Mouse (Mus musculus) hindbrain, embryonic 14.5 days (tissue): Measurements from ENCODE around the gene Xylb. TPM values are rescaled to one million over a fixed set of nuclear protein-coding genes. Genes with fewer than 3 reads are reported as not detected.

ENCODE experiments used
- ATAC-seq: fragments of 200-750 bp; cut with Nextera tagmentation; 2 replicates; pipeline ENCODE4 v1.8.0; 2017; ENCODE audit warnings: moderate number of reproducible peaks, mild to moderate bottlenecking, moderate TSS enrichment, moderate library complexity; ENCODE audit not compliant: low FRiP score
- DNase-seq: peaks from one replicate; pipeline ENCODE4 v3.0.0-alpha.2; 2015; ENCODE audit warnings: low spot score
- H3K27ac ChIP-seq: fragments of 300-500 bp; sonication (generic); 2 replicates; pipeline ENCODE4 v1.5.1; 2014; ENCODE audit warnings: mild to moderate bottlenecking, moderate library complexity
- H3K27me3 ChIP-seq: fragments of 300-500 bp; sonication (generic); 2 replicates; pipeline ENCODE4 v1.6.1; 2014; ENCODE audit warnings: mild to moderate bottlenecking, low read length, mixed read lengths; ENCODE audit not compliant: control insufficient read depth, insufficient read depth
- H3K36me3 ChIP-seq: fragments of 300-500 bp; sonication (generic); replicated peaks from 2 replicates; pipeline ENCODE4 v1.6.1; 2014; ENCODE audit not compliant: control insufficient read depth, insufficient read depth
- H3K4me1 ChIP-seq: fragments of 300-500 bp; sonication (generic); replicated peaks from 2 replicates; pipeline ENCODE4 v1.6.1; 2014; ENCODE audit warnings: antibody characterized with exemption, low read length, mixed read lengths; ENCODE audit not compliant: control insufficient read depth, insufficient read depth
- H3K4me2 ChIP-seq: fragments of 300-500 bp; sonication (generic); replicated peaks from 2 replicates; pipeline ENCODE4 v1.6.1; 2014; ENCODE audit warnings: mild to moderate bottlenecking, moderate library complexity
- H3K4me3 ChIP-seq: fragments of 300-500 bp; sonication (generic); replicated peaks from 2 replicates; pipeline ENCODE4 v1.5.1; 2014; ENCODE audit warnings: mild to moderate bottlenecking, low read length
- H3K9ac ChIP-seq: fragments of 300-500 bp; sonication (generic); 2 replicates; pipeline ENCODE4 v1.6.1; 2014
- H3K9me3 ChIP-seq: fragments of 300-500 bp; sonication (generic); 2 replicates; pipeline ENCODE4 v1.6.1; 2016; ENCODE audit warnings: low read length; ENCODE audit not compliant: control insufficient read depth
- WGBS: fragments of 180-500 bp; shearing (Covaris S2); extraction: QIAGEN DNeasy Blood & Tissue Kit; methylation state at CpG from one replicate; pipeline ENCODE4 v1.1.7; 2014; 5-methylcytosine and 5-hydroxymethylcytosine counted together
- polyA plus RNA-seq: library from polyadenylated mRNA; unstranded; fragments of >200 nt; fragmentation: Nextera tagmentation; extraction: Ambion mirVana; gene quantifications from 2 replicates; pipeline ENCODE4 v1.2.1, GENCODE M21; 2014

Gene Xylb
- polyA plus RNA-seq, 1 experiment from 2014 or later: 4.8 TPM

GRCm38 (mm10) chr9:119323260-119323645 lies 33.9 kb upstream of the Xylb start:
- peak overlapping the region; percentile 80 for H3K4me3 ChIP-seq
- H3K36me3 ChIP-seq: no peaks in the 10 kb centered on the region
- peak overlapping the region; percentile 94 for H3K27ac ChIP-seq
- H3K9me3 ChIP-seq: no peaks in the 10 kb centered on the region
- no peaks in the 10 kb centered on the region for H3K27me3 ChIP-seq
- WGBS: 5% methylated on average over 9 of the region's 9 CpGs
- peak; percentile 60 for DNase-seq
- ATAC-seq: no peak
- H3K9ac ChIP-seq: peak overlapping the region; percentile 72
- peak overlapping the region; percentile 96 for H3K4me2 ChIP-seq
- peaks cover 30% of the 10 kb centered on the region for H3K4me1 ChIP-seq

- DNase-seq (no peak), ATAC-seq (no peak)
- no peak overlapping the region for H3K27ac ChIP-seq
- H3K9ac ChIP-seq: no peak overlapping the region
- H3K4me1 ChIP-seq: peaks cover 30% of the 10 kb centered on the region
- no peak overlapping the region for H3K4me3 ChIP-seq
- no peaks in the 10 kb centered on the region for H3K36me3 ChIP-seq
- H3K27me3 ChIP-seq: no peaks in the 10 kb centered on the region
- no peak overlapping the region for H3K4me2 ChIP-seq
- H3K9me3 ChIP-seq: no peaks in the 10 kb centered on the region
- WGBS: 89% methylated on average over 1 of the region's 1 CpGs
These were observed 33.1 kb upstream of the Xylb start for GRCm38 (mm10) chr9:119324130-119324529.

GRCm38 (mm10) chr9:119328488-119328887 lies 28.7 kb upstream of the Xylb start:
- H3K9ac ChIP-seq: no peak overlapping the region
- peaks cover 7% of the 10 kb centered on the region; the same call in 1 of the 2 replicates for H3K4me1 ChIP-seq
- no peak overlapping the region for H3K27ac ChIP-seq
- H3K36me3 ChIP-seq: no peaks in the 10 kb centered on the region
- DNase-seq (no peak), ATAC-seq (no peak)
- no peak overlapping the region for H3K4me3 ChIP-seq
- 86% methylated on average over 3 of the region's 3 CpGs for WGBS
- H3K27me3 ChIP-seq: no peaks in the 10 kb centered on the region
- no peak overlapping the region for H3K4me2 ChIP-seq
- H3K9me3 ChIP-seq: no peaks in the 10 kb centered on the region

GRCm38 (mm10) chr9:119330186-119330963 lies 26.8 kb upstream of the Xylb start:
- Histone ChIP-seq H3K27ac (no peak overlapping the region), H3K4me2 (no peak overlapping the region), H3K36me3 (no peaks in the 10 kb centered on the region), H3K4me3 (no peak overlapping the region), H3K9ac (no peak overlapping the region), H3K9me3 (no peaks in the 10 kb centered on the region), H3K4me1 (no peaks in the 10 kb centered on the region), H3K27me3 (no peaks in the 10 kb centered on the region)
- WGBS: 93% methylated on average over 15 of the region's 15 CpGs
- DNase-seq (no peak), ATAC-seq (no peak)

GRCm38 (mm10) chr9:119334324-119334723 lies 22.9 kb upstream of the Xylb start:
- DNase-seq (no peak), ATAC-seq (no peak)
- Histone ChIP-seq H3K36me3 (no peaks in the 10 kb centered on the region), H3K27me3 (peaks cover 5% of the 10 kb centered on the region), H3K9ac (no peak overlapping the region), H3K4me2 (no peak overlapping the region), H3K4me3 (no peak overlapping the region), H3K9me3 (no peaks in the 10 kb centered on the region), H3K4me1 (peaks cover under 1% of the 10 kb centered on the region; the same call in 1 of the 2 replicates), H3K27ac (no peak overlapping the region)
- 75% methylated on average over 10 of the region's 10 CpGs for WGBS

- 86% methylated on average over 2 of the region's 2 CpGs for WGBS
These were observed 22.3 kb upstream of the Xylb start for GRCm38 (mm10) chr9:119334834-119335233.

GRCm38 (mm10) chr9:119335571-119335970 lies 21.6 kb upstream of the Xylb start:
- 73% methylated on average over 4 of the region's 4 CpGs for WGBS
- no peak overlapping the region for H3K9ac ChIP-seq
- H3K4me3 ChIP-seq: no peak overlapping the region
- no peak for ATAC-seq
- no peaks in the 10 kb centered on the region for H3K9me3 ChIP-seq
- DNase-seq: no peak
- no peak overlapping the region for H3K27ac ChIP-seq
- H3K4me1 ChIP-seq: peaks cover 13% of the 10 kb centered on the region
- H3K4me2 ChIP-seq: no peak overlapping the region
- no peaks in the 10 kb centered on the region for H3K36me3 ChIP-seq
- H3K27me3 ChIP-seq: peaks cover 8% of the 10 kb centered on the region

More at GRCm38 (mm10) chr9:119334834-119335233, 22.3 kb upstream of the Xylb start:
- H3K36me3 ChIP-seq: no peaks in the 10 kb centered on the region
- ATAC-seq: no peak
- no peak overlapping the region for H3K4me2 ChIP-seq
- H3K4me1 ChIP-seq: peaks cover 6% of the 10 kb centered on the region
- H3K4me3 ChIP-seq: no peak overlapping the region
- H3K27ac ChIP-seq: no peak overlapping the region
- H3K9me3 ChIP-seq: no peaks in the 10 kb centered on the region
- no peak overlapping the region for H3K9ac ChIP-seq
- DNase-seq: no peak
- peaks cover 8% of the 10 kb centered on the region for H3K27me3 ChIP-seq

- 91% methylated on average over 14 of the region's 14 CpGs for WGBS
- ATAC-seq (no peak), DNase-seq (no peak)
- Histone ChIP-seq H3K36me3 (no peaks in the 10 kb centered on the region), H3K4me2 (no peak overlapping the region), H3K4me1 (peaks cover 20% of the 10 kb centered on the region), H3K9me3 (no peaks in the 10 kb centered on the region), H3K27ac (no peak overlapping the region), H3K9ac (no peak overlapping the region), H3K4me3 (no peak overlapping the region), H3K27me3 (peaks cover 8% of the 10 kb centered on the region)
These were observed 19.3 kb upstream of the Xylb start for GRCm38 (mm10) chr9:119337842-119338241.

GRCm38 (mm10) chr9:119338350-119338749 lies 18.8 kb upstream of the Xylb start:
- no peak overlapping the region for H3K9ac ChIP-seq
- no peak overlapping the region for H3K4me2 ChIP-seq
- no peak overlapping the region for H3K4me3 ChIP-seq
- peaks cover 4% of the 10 kb centered on the region; the same call in 1 of the 2 replicates for H3K36me3 ChIP-seq
- H3K9me3 ChIP-seq: no peaks in the 10 kb centered on the region
- no peak overlapping the region for H3K27ac ChIP-seq
- DNase-seq (no peak), ATAC-seq (no peak)
- peaks cover 20% of the 10 kb centered on the region for H3K4me1 ChIP-seq
- peaks cover 8% of the 10 kb centered on the region for H3K27me3 ChIP-seq
- WGBS: 84% methylated on average over 3 of the region's 3 CpGs
